Mouse (Mus musculus) liver (tissue): Measurements from ENCODE around the gene Snx13.

Source experiments
- DNase-seq: peaks from one replicate; pipeline ENCODE4 v3.0.0-alpha.2; 2020; ENCODE audit warnings: mixed read lengths

Snx13 gene

GRCm38 (mm10) chr12:35191698-35192425, 144.9 kb downstream of the Snx13 start:
- DNase-seq: peak; percentile 65

- DNase-seq: no peak
Observed at GRCm38 (mm10) chr12:35192426-35192769, 145.4 kb downstream of the Snx13 start.
